Mouse (Mus musculus) stomach, postnatal 0 days (tissue): ENCODE results near the gene Ppfibp2. TPM values are rescaled to one million over a fixed set of nuclear protein-coding genes. Genes with fewer than 3 reads are reported as not detected.

Source experiments
- ATAC-seq: fragments of 200-750 bp; cut with Nextera tagmentation; 2 replicates; pipeline ENCODE4 v1.8.0; 2017; ENCODE audit not compliant: low FRiP score, low TSS enrichment
- DNase-seq: peaks from one replicate; pipeline ENCODE4 v3.0.0-alpha.2; 2016; ENCODE audit warnings: low spot score
- H3K27ac ChIP-seq: fragments of 300-500 bp; sonication (generic); replicated peaks from 2 replicates; pipeline ENCODE4 v1.5.1; 2014; ENCODE audit warnings: mild to moderate bottlenecking, control low read depth
- H3K27me3 ChIP-seq: fragments of 300-500 bp; sonication (generic); 2 replicates; pipeline ENCODE4 v1.6.1; 2014; ENCODE audit warnings: low read length; ENCODE audit not compliant: control insufficient read depth, insufficient read depth
- H3K36me3 ChIP-seq: fragments of 300-500 bp; sonication (generic); 2 replicates; pipeline ENCODE4 v1.6.1; 2014; ENCODE audit warnings: low read length, mixed read lengths; ENCODE audit not compliant: control insufficient read depth, insufficient read depth
- H3K4me1 ChIP-seq: fragments of 300-500 bp; sonication (generic); replicated peaks from 2 replicates; pipeline ENCODE4 v1.6.1; 2014; ENCODE audit warnings: antibody characterized with exemption; ENCODE audit not compliant: control insufficient read depth, insufficient read depth
- H3K4me2 ChIP-seq: fragments of 300-500 bp; sonication (generic); replicated peaks from 2 replicates; pipeline ENCODE4 v1.6.1; 2014; ENCODE audit warnings: low read depth, mild to moderate bottlenecking, control low read depth, moderate library complexity
- H3K4me3 ChIP-seq: fragments of 300-500 bp; sonication (generic); 2 replicates; pipeline ENCODE4 v1.5.1; 2014; ENCODE audit warnings: low read depth, low read length, control low read depth
- H3K9ac ChIP-seq: fragments of 300-500 bp; sonication (generic); 2 replicates; pipeline ENCODE4 v1.6.1; 2014; ENCODE audit warnings: mild to moderate bottlenecking, low read length, control low read depth, mixed read lengths
- H3K9me3 ChIP-seq: fragments of 300-500 bp; sonication (generic); 2 replicates; pipeline ENCODE4 v1.6.1; 2016; ENCODE audit warnings: low read length; ENCODE audit not compliant: control insufficient read depth
- CTCF ChIP-seq: IDR thresholded peaks from 2 replicates; pipeline ENCODE4 v1.5.1; 2016; ENCODE audit warnings: antibody characterized with exemption, low read depth, mild to moderate bottlenecking, moderate library complexity
- EP300 ChIP-seq: optimal IDR thresholded peaks from 2 replicates; pipeline ENCODE3; 2016; ENCODE audit warnings: antibody characterized with exemption
- WGBS: fragments of 180-500 bp; shearing (Covaris S2); extraction: QIAGEN DNeasy Blood & Tissue Kit; methylation state at CpG from one replicate; pipeline ENCODE4 v1.1.7; 2014; 5-methylcytosine and 5-hydroxymethylcytosine counted together
- polyA plus RNA-seq: library from polyadenylated mRNA; unstranded; fragments of >200 nt; fragmentation: Nextera tagmentation; extraction: Ambion mirVana; gene quantifications from 2 replicates; pipeline ENCODE4 v1.2.1, GENCODE M21; 2015

Ppfibp2 gene
- polyA plus RNA-seq, 1 experiment from 2014 or later, result 17.8 TPM

DNA sequence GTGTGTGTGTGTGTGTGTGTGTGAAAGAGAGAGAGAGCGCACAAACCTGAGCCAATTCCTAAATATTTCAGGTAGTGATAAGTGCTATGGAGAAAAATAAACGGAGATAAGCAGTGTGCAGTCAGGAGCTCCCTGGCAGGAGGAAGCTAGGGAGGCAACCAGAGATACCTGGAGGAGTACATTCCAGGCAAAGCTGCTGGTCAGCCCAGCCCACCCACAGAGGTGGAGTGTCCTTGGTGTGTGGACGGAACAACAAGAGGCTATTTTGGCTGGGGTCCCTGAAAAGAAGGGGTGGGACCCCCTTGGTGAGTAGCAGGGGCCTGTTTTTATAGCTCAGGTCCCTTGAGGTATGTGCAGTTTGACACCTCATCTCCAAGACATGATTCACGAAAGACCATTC lies 88.2 kb downstream of the Ppfibp2 start:
- Histone ChIP-seq H3K9ac (no peak overlapping the region), H3K4me2 (no peak overlapping the region), H3K36me3 (no peaks in the 10 kb centered on the region; the same call in 1 of the 2 replicates), H3K4me1 (no peaks in the 10 kb centered on the region; the same call in none of the 2 replicates), H3K27ac (peak overlapping the region; percentile 53; the same call in 1 of the 2 replicates), H3K9me3 (no peaks in the 10 kb centered on the region), H3K27me3 (no peaks in the 10 kb centered on the region), H3K4me3 (no peak overlapping the region)
- ATAC-seq (no peak), DNase-seq (no peak)
- 48% methylated on average over 4 of the region's 4 CpGs for WGBS
- TF ChIP-seq EP300, result no peak
- TF ChIP-seq CTCF, result no peak

DNA sequence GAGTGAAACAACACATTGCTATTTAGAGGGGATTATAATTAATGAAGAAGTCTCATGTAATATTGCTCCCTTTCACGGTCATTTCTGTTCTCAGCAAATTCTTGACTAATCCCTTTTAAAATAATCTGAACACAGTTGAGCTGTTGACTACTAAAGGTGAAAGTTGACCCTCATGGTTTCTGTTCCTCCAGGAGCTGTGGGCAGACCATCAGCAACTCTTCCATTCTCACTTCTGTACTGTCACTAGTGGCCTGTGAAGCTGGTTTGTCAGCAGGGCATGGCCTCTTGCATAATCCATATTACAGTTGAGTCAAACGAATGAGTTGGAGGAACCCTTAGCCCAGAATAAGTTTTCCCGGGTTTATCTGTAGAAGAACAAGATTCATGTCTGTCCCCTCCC lies 88.6 kb downstream of the Ppfibp2 start:
- no peak overlapping the region for H3K9ac ChIP-seq
- H3K27ac ChIP-seq, result 0 out of 2 replicates have a peak overlapping the region, but pooled peaks have one; percentile 25

DNA sequence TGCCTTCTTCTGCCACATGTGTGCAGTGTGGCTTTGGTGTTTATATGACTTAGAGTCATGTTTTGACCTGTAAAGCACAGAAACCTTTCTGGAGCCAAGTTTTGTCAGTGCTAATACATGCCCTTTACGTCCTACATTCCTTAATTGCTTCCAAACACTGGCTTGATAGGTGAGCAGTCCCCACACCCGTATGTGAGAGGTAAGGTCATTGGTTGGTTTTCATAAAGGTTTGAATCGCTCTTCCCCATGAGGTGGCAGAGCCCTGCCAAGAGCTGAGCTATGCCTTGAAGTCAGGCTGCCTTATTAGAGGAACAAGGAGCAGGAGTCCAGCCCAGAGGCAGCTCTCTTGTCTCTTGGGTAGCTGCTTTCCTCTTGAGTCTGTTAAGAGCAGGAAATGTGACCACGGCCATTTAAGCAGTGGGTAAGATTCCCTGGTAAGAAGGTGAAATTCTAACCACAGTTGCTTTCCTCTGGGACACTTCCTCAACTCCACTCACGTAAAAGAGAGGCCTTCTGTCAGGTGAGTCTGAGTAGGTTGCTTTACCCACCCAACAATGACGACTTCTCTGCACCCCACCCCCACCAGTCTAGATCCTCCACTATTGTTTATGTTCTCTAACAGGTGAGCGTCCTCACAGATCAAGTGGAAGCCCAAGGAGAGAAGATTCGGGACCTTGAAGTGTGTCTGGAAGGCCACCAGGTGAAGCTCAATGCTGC lies 90.4 kb downstream of the Ppfibp2 start:
- peak; percentile 61 for DNase-seq

More for the DNA sequence above, 88.6 kb downstream of the Ppfibp2 start:
- Histone ChIP-seq H3K4me1 (no peaks in the 10 kb centered on the region; the same call in none of the 2 replicates), H3K27me3 (no peaks in the 10 kb centered on the region), H3K9me3 (no peaks in the 10 kb centered on the region), H3K36me3 (no peaks in the 10 kb centered on the region; the same call in 1 of the 2 replicates), H3K4me2 (no peak overlapping the region), H3K4me3 (no peak overlapping the region)
- TF ChIP-seq CTCF, result no peak
- TF ChIP-seq EP300, result no peak
- WGBS, result 51% methylated on average over 3 of the region's 3 CpGs
- DNase-seq, result no peak
- ATAC-seq, result no peak

DNA sequence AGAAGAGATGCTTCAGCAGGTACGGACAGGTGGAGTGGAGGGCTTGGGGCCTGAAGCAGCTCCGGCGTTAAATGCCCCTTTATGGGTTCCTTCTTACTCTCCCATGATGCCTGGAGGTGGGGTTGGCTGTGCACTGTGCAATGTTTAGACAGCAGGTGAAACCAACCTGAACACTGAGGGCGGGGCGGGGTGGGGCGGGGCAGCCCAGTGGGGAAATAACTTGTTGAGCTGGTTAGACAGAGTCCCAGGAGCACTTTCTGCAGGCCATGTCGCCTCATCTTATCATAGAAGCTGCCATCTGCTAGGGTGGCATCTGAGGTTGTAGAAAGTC lies 90.9 kb downstream of the Ppfibp2 start:
- peak overlapping the region; percentile 17; the same call in 1 of the 2 replicates for H3K4me3 ChIP-seq
- no peak overlapping the region; the same call in 1 of the 2 replicates for H3K9ac ChIP-seq
- H3K9me3 ChIP-seq, result no peaks in the 10 kb centered on the region
- H3K27me3 ChIP-seq, result no peaks in the 10 kb centered on the region
- H3K27ac ChIP-seq, result peak overlapping the region; percentile 95
- no peaks in the 10 kb centered on the region; the same call in 1 of the 2 replicates for H3K36me3 ChIP-seq
- no peak for TF ChIP-seq EP300
- no peak for TF ChIP-seq CTCF
- H3K4me2 ChIP-seq, result peak overlapping the region; percentile 40
- 60% methylated on average over 7 of the region's 7 CpGs for WGBS
- DNase-seq, result peak; percentile 91
- no peaks in the 10 kb centered on the region; the same call in none of the 2 replicates for H3K4me1 ChIP-seq
- peak; percentile 90 for ATAC-seq

More for the DNA sequence above, 90.4 kb downstream of the Ppfibp2 start:
- 49% methylated on average over 8 of the region's 8 CpGs for WGBS
- H3K4me2 ChIP-seq, result peak overlapping the region; percentile 40
- no peaks in the 10 kb centered on the region for H3K9me3 ChIP-seq
- peak overlapping the region; percentile 31; the same call in 1 of the 2 replicates for H3K9ac ChIP-seq
- peak overlapping the region; percentile 17; the same call in 1 of the 2 replicates for H3K4me3 ChIP-seq
- H3K36me3 ChIP-seq, result no peaks in the 10 kb centered on the region; the same call in 1 of the 2 replicates
- peak overlapping the region; percentile 95 for H3K27ac ChIP-seq
- no peaks in the 10 kb centered on the region for H3K27me3 ChIP-seq
- TF ChIP-seq CTCF (peak; percentile 22; the same call in 1 of the 2 replicates), EP300 (no peak)
- H3K4me1 ChIP-seq, result no peaks in the 10 kb centered on the region; the same call in none of the 2 replicates
- ATAC-seq, result peak; percentile 73

DNA sequence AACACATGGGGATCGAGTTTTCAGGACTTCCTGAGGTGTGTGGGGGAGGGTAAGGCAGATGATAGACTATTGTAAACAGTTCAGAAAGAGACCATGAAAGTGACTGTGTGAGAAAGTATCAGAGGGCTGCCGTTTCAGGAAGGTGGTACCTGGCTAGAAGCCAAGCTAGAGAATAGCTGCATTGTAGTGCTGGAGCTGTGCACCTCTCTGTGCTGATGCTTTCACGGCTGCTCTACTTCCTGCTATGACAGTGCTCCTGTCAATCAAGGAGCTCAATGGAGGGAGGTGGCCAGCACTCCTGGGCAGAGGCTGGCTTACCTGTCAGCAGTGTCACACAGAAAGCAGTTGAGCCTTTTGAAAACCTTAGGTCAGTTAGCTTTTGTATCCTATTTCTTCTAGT lies 92.4 kb downstream of the Ppfibp2 start:
- H3K27me3 ChIP-seq, result no peaks in the 10 kb centered on the region
- no peaks in the 10 kb centered on the region; the same call in none of the 2 replicates for H3K4me1 ChIP-seq
- H3K9me3 ChIP-seq, result no peaks in the 10 kb centered on the region
- TF ChIP-seq EP300, result no peak
- TF ChIP-seq CTCF, result no peak
- H3K4me2 ChIP-seq, result 0 out of 2 replicates have a peak overlapping the region, but pooled peaks have one; percentile 11
- H3K36me3 ChIP-seq, result no peaks in the 10 kb centered on the region
- DNase-seq (no peak), ATAC-seq (no peak)
- no peak overlapping the region for H3K9ac ChIP-seq
- 11% methylated on average over 3 of the region's 3 CpGs for WGBS
- H3K4me3 ChIP-seq, result no peak overlapping the region
- H3K27ac ChIP-seq, result peak overlapping the region; percentile 80

DNA sequence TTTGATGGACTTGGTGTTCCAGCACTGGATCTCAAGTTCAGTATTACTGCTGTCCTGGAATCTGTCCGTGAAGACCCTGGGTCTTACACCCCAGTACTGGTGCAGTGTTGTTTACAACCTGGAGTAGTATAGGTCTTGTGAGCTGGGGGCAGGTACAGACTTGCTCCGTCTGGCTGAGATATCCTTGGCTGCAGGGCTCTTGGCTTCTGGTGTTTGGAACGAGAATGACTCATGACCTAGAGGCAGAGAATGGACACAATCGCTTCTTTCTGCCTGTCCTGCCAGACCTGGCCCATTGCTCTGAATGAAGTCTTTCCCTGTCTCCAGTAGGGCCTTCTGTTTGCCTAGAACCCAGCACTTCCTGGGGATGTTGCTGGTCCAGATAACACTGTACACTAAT lies 93.0 kb downstream of the Ppfibp2 start:
- peak; percentile 36 for ATAC-seq
- no peak for DNase-seq
- Histone ChIP-seq H3K4me3 (no peak overlapping the region), H3K9me3 (no peaks in the 10 kb centered on the region), H3K36me3 (no peaks in the 10 kb centered on the region), H3K4me1 (no peaks in the 10 kb centered on the region; the same call in none of the 2 replicates), H3K4me2 (no peak overlapping the region), H3K27me3 (no peaks in the 10 kb centered on the region), H3K27ac (peak overlapping the region; percentile 80), H3K9ac (no peak overlapping the region)
- TF ChIP-seq CTCF, result no peak
- no peak for TF ChIP-seq EP300
- WGBS, result 53% methylated on average over 4 of the region's 4 CpGs
